Mouse (Mus musculus): ENCODE measurements at regions not wholly inside any gene's neighbourhood (a gene's known extent, or its start where the extent isn't known, plus 50 kb on each side); places are given as distances from the start of the nearest gene placed in this dataset.
"Not testable (repeated sequence)": the region's sequence is repeated elsewhere in the genome, so short reads cannot be mapped to it uniquely, and the experiment has no call there.

DNA sequence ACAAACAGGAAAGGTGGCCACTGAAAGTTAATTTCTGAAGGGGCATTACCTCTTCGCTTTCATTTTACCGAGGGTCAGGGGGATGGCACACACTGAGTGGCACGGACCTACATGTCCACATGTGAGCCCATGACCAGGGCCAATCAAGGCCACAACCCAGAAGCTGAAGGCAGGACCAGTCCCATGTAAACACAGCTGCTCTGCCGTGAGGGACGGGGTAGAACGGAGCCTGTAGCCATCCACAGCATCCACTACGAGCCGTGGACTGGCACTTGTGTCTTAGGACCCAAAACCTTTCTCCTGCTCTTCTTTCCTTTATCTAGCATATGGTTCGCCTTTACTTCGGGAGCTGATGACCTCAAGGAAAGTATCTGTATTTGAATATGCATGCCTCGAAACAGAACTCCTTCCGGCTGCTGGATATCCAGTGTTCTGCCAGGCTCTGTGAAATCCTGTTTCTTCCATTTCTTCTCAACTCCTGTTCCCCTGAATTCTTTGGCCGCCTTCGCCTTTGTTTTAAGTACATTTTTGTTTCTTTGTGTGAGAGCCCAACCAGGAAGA lies 101.9 kb upstream of the Klf3 start:
- DNase-seq, result no peak

DNA sequence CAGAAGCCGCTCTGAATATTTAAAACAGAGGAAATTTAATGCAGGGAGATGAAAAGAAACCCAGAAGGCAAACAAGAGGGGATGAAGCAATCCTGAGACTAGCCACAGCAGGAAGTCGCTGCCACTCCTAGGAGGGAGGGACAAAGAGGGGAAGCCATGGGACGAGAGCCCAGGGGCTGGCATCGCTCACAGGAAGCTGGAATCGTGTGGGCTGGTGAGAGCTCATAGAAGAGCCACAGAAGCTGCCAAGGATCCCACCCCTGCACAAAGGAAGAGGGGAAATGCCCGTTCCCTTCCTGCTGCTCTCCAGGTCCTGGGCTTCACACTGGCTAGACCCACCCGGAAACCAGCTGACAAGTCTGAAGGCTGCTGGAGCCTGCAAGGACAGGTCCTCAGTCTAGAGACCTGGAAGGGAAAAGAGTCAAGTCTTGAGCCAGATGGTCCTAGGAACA lies 101.4 kb upstream of the Klf3 start:
- DNase-seq, result peak; percentile 52 to 70

DNA sequence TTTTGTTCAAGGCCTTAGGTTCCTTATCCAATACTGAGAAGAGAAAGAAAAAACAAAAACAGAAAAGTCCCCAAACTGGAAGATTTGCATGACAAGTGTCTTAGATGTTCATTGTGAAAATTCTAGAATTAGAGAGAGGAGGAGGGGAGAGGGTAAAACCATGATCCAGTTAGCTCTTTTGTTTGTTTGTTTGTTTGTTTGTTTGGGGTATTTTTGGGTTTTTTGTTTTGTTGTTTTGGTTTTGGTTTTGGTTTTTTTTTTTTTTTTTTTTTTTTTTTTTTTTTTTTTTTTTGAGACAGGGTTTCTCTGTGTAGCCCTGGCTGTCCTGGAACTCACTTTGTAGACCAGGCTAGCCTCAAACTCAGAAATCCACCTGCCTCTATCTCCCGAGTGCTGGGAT lies 100.8 kb upstream of the Klf3 start:
- not testable (repeated sequence) for DNase-seq

DNA sequence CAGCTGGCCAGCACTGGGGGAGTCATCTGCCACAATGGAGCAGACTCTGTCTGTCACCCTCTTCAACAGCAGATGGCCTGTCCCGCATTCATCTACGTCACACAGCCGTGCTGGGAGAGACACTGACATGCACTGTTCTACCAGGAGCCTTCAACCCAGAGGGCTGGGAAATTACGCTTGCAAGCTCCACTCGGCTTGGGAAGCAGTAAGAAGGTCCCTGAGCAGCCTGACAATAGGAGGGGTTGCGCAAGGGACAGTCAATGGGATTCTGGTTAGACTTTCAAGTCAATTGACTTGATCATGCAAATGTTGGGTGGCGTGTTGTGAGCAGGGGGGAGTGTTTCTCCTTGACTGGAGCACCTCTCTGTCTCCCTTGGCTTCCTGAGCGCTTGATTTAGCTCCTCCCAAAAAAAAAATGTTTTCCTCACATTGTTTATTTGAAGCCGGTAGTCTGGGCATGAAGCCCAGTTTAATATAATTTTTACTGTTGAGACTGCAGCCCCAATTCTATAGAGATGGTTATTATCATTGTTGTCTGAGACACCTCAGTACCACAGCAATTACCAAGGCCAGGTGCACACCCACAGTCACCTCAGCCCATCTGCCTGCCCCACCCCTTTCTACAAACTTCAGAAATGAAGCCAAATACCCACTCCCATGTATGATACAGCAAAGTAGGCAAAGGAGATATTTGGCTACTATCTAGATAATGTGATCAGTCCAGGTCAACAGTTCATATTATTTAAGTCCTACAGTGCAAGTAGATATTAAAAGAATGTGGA lies 99.9 kb upstream of the Klf3 start:
- peak; percentile 20 to 38 for DNase-seq

DNA sequence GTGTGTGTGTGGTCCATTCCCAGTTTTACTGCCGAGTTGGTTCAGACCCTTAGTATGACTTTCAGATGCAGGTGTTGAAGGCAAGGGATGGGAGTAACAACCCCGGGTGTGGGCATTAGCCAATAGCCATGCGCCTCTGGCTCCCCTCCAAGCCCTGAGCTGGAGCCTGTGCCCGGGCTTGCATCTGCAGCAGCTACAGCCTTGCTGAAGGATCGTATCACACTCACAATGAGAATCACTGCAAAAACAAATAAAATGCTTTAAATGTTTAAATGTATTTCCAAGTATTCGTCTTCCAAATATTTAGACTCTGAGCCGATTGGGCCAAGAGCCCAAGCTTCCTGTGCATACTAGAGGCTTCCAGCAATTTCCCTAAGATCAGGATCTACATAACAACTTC lies 99.0 kb upstream of the Klf3 start:
- DNase-seq, result peak; percentile 47 to 59

DNA sequence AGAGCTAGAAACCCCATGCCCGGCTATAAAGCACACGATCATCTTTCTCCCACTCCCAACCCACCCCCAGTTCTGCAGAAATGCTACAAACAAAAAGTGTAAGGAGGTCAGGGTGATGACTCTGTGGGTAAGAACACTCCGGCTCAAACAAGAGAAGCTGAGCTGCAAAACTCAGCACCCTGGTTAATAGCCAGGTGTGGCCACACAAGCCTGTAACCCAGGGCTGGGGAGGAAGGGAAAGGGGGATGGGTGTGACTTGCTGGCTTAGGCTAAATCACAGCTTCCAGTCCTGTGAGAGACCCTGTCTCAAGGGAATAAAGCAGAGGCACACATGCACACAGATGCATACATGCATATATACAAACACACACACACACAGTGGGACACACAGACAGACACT lies 96.6 kb upstream of the Klf3 start:
- no peak for DNase-seq

DNA sequence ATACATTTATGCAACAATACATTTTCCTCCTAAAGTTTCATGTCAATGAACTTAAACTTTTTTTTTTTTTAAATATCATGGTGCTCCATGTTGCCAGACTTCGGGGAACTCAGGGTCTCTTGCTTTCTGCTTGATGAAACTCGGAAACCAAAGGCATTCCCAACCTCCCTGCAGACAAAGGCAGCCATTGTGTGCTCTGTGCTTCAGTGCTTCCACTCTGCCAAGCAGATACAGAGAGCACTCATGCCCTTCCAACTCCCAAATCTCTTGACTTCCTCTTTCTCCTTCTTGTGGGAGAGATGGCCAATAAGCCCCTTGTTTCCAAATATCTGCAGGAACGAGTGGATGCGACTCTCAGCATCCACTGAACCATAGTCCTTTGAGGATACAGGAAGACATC lies 94.0 kb upstream of the Klf3 start:
- no peak for DNase-seq

DNA sequence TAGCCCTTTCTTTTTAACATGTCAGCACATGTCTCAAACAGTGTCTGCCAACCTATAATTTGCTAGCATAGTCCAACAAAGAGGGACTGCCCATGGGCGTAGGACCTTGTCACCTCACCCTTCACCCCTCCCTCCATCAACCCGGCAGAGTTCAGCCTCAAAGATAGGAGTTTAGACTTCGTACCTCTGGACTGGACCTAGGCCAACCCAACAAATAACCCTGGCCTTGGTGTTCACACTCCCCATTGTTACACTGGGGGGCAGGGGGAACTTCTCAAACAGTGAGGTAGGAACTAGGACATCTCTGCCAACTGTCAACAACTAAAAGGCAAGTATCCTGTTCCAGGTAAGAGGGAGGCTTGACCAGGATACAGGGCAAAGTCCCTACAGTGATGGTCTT lies 93.0 kb upstream of the Klf3 start:
- no peak for DNase-seq

DNA sequence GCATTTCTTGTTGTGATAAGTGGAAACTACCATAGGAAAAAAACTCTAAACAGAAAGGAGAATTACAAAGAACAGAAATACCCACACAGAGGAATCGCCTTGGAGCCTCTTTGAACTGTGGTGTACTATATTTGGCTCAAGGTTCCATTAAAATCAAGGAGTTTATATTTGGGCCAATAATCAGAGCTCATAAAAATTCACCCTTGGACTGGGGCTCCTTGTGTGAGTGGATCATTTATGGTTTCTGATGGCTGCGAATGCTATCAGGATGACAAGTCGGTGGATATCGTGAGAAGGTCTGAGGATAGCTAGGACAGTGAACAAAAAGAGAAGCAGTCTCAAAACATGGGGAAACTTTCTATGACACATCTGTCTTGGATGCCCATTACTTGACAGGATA lies 92.2 kb upstream of the Klf3 start:
- no peak for DNase-seq

DNA sequence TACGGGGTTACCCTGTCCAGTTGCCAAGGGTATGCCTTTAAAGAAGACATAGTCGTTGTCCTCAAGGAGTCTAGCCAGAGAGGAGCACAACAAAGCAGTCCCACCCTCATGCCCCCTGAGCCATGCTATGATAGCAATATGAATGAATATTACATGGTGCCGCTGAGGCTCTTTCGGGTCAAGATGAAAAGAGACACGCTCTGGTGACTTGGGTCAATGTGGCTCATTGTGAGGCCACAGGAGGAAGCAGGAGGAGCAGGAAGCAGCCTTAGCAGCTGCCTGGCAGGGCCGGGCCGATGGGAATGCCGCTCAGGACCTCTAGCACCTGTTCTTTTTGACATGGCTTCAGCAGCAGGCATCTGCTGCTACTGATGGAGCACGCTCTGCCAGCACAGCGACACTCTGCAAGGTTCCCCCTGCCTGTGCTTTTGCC lies 89.0 kb upstream of the Klf3 start:
- peak in 1 of 2 experiments; percentile 21 for DNase-seq

DNA sequence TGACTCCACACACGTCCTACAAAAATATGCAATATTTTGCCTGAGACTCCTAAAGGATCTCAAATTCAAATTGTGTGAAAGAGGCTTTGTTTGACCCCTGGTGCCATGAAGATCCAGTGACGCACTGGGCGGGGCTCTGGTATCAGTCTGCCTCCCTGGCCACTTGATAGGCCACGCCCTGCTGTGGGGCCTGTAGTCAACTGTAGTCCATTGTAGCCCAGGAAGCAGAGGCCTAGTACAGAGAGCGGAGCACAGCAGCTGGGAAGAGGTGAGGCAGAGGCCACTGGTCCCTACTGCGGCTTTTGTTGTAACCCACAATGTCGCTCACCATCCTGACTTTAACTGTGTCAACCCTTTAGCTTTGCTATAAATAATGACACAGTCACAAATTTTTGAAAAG lies 88.5 kb upstream of the Klf3 start:
- no peak for DNase-seq

DNA sequence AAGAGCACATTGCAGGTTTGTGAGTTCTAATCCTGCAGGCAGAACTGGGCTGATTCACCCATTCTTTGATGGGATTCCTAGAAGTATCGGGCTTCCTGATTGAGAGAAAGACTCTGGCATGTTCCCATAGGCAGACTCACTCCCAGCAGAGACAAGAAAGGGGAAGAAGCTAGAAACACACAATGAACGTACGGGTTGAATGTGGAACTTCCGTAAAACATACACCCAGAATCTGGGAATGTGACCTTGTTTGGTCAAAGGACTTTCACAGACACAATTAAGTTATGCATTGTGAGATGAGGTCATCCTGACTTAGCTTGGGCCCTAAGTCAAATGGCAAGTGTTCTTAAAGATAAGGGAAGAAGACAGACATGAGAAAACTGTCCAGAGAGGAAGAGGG lies 86.6 kb upstream of the Klf3 start:
- DNase-seq, result no peak

DNA sequence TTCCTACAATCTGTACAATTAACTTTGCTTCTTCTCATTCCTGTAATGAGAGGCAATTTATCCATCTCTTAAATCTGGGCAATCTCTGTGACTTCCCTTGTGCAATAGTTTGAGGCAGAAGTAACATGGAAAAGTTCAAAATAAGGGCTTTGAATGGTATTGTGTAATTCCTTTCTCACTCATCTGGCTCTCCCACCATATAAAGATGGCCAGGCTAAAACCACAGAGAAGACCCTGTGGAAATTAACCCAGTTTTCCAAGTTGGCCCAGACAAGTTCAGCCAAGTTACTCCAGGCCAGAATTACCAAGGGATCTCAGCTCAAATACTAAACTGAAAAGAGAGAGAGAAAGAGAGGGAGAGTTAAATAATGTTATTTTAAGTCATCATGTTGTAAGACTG lies 81.0 kb upstream of the Klf3 start:
- no peak for DNase-seq

DNA sequence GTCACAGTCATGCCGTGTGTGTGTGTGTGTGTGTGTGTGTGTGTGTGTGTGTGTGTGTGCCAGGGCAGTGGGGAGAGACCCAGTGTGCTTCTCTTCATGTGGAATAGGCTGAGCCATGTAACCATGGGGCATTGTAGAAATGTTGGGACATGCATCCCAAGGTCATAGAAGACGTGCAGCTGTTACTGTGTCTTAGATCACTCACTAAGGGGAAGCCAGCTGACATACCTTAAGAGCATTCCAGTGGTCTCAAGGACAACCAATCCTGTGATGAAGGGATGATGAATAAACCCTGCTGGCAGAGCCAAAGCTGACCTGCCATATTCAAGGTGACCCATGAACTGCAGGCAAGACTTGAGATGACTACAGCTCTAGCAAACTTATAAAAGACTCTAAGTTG lies 75.3 kb upstream of the Klf3 start:
- no peak for DNase-seq

DNA sequence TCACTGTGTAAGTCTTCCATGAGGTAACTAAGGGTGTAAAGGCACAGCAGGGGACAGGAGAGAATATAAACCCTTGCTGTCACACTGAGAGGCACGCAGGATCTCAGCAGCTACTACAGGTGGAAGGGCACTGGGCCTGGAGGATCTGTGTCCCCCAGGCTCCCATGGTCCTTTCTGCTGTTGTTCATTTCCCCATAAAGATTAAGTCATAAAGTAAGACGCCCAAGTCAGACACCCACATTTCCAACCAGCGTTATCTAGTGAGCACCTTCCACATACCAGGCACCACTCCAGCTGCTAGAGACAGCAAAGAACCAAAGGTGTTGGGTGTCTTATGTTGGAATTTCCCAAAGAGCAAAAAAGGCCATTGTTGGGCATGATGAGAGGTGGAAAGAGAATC lies 70.8 kb upstream of the Klf3 start:
- DNase-seq, result no peak

DNA sequence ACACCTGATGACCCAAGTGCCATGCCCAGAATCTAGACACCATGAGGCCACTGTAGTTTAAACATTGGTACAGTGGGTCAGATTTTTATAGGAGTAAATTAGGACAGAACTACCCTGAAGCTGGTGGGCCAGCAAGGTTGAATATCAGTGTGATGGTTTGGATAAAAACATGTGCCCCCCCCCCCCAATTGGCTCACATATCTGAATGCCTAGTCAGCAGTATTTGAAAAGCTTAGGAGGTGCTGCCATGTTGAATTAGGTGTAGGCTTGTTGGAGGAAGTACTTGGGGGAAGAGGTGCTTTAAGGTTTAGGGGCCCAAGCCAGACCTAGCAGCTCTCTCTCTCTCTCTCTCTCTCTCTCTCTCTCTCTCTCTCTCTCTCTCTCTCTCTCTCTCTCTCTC lies 66.2 kb upstream of the Klf3 start:
- DNase-seq, result no peak

DNA sequence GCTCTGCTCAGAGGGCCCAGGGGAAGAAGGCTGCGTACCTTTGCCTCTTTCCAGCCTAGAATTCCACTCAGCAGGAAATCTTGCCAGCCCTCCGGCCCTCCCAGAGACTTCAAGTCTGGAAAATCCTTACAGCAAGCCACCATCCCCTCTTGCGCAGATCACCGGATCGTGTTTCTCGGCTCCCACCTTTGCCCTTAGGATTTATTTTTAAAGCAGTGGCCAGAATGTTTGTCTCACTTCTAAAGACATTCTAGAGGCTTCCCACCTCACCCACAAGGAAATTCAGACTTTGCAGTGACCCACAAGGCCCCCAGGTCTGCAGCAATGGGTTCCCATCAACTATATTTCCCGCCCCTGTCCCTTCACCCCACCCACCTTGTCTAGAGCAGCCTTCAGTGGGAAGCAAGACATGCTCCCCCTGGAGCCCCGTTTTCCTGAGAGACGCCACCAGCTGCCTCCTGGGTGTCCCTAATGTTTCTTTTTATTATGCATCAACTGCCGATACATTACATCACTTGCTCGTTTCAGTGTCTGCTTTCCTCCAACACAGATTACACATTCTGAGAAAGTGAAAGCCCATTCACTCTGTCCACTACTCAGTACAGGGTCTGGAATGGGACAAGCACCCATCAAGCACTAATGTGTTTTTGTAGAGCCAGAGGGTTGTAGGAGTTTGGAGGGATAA lies 65.0 kb upstream of the Klf3 start:
- DNase-seq, result peak; percentile 19 to 39

DNA sequence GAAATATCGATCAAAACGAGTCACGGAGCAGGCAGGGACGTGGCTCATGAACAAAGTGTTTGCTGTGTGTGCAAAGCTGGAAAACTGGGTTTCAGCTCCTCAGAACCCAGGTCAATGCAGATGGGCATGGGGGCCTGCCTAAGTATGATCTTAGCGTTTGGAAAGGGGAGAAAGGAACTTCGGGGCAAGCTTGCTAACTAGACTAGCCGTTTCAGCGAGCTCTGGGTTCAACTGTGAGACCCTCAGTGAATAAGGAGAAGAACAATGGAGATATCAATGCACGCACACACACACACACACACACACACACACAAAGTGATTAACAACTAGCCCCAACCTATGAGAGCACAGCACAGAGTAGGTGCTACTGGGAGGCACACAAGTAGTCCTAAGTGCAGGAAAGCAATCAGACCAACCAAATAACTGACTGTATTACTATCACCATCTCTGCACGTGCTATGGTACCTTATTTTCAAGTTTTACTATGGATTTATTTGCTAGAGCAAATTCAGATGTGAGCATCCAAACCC lies 64.3 kb upstream of the Klf3 start:
- peak in 1 of 2 experiments; percentile 5 for DNase-seq

DNA sequence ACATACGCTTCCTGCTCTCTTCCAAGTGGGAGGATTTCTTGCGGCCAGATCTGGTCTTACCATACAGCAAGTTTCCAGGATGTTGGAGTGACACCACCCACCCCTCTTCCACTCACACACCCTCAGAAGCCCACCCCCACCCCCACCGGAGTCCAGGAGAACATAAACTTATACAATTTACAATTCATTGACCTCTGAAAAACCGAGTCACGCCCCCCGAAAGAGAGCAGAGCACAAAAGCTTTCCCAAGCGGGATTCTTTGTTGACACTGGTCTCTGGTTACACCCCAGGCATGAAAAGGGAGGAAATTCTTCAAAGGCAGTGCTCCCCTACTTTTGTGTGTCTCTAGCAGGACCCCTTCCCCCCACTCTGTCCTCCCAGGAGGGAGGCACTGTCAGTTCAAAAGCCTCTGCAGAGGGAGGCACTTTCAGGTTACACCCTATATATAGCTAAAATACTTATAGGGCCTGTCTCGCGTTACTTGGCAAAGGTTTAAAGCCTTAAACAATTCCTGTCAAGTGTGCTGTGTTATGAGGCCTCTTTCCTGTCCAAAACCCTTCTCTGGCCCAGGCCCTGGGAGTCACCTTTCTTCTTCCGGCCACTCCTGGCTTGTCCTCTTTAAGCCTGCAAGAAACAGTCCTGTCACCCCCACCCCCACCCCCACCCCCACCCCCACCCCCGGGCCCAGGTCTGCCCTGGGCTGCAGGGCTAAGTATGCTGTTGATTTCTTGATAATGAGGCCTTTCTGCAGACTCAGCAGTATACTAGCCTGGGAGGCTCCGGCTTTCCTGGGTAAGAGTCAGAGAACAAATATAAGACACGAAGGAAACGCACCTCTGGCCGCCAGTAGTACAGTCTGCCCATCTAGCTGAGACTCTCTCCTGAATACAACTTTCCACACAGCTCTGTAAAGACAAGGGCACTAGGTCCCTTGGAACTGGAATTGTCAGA lies 63.6 kb upstream of the Klf3 start:
- peak; percentile 29 to 50 for DNase-seq

DNA sequence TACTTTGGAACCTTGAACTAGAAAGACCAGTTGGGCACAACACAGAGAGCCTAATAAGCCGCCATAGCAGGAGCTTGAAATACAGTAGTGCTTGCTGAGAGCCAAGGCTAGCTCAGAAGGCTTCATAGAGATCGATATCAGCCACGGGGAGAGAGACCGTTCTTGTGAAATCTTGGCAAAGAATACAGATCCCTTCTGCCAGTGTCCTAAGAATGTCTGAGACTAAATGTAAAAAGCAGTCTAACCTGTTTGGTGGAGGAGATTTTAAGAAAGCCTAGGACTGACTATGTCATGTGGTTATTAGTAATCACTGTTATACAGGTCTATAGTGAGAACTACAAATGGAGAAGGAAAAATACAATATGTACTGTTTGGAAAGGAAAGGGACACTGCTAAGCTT lies 59.1 kb upstream of the Klf3 start:
- DNase-seq, result no peak

DNA sequence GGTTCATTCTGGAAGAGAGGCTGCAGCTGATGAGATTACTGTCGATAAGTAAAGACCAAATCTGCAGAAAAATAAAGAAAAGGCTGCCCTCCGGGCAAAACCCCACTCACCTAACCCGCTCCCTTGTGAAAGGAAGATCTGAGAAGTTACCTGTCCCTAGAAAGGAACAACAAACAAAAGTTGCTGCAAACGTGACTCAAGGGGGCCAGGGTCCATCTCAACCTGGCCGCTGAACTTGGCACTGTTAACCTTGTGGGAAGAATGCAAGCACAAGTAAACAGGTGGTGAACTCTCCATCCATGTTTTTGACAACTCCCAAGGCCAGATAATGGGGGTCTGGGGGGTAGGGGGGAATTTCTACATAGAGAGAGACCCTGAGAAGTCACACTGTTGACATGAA lies 58.7 kb upstream of the Klf3 start:
- DNase-seq, result no peak

DNA sequence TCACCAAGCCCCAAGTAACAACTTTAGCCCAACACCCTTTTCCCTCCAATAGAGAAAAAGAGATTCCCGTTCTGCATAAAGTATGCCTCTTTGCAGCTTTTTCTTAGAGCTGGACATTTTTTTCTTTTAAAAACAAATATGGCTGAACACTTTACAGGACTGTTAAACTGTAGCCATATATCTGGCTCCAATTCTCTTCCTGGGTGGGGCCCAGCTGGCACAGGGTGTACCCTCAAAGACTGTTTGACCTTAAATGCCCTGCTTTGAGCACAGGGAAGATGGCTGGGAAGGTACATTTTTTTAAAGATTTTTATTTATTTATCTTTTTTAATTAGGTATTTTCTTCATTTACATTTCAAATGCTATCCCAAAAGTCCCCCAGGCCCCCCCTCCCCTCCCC lies 55.7 kb upstream of the Klf3 start:
- DNase-seq, result no peak
